Mouse (Mus musculus) adrenal gland, postnatal 10 days (tissue): Measurements from ENCODE around the gene R3hdm4. TPM values are rescaled to one million over a fixed set of nuclear protein-coding genes. Genes with fewer than 3 reads are reported as not detected.
"Not testable (repeated sequence)": the region's sequence is repeated elsewhere in the genome, so short reads cannot be mapped to it uniquely, and the experiment has no call there.

Experiments used
- DNase-seq: peaks from one replicate; pipeline ENCODE4 v3.0.0; 2021; ENCODE audit warnings: mixed read lengths
- total RNA-seq, 2 experiments: library from RNA; stranded (reverse); gene quantifications; 2 replicates each; pipeline ENCODE4 v1.2.3; 2021

R3hdm4 gene
- total RNA-seq, 2 experiments from 2014 or later = 78.9 to 93.6 TPM

GRCm38 (mm10) chr10:79897316-79898245 lies 23.4 kb downstream of the R3hdm4 start:
- DNase-seq = peak; percentile 38

DNA sequence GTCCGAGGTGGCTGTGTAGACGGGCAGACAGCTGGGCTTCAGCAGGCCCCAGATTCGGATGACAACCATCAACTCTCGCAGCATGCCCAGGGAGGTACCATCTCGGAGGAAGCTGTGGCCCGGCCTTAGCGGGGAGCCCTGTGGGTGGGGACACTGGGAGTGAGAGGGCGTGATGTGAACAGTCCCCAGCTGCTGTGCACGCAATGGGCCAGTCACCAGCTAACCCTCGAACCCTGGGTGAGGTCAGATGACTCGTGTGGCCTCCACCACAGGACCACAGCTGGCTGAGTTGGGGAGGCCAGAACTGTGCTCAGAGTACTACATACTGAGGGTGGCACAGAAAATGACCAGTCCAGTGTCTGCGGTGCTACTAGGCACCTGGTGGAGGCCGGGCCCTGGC lies 24.2 kb downstream of the R3hdm4 start:
- DNase-seq = peak; percentile 22

DNA sequence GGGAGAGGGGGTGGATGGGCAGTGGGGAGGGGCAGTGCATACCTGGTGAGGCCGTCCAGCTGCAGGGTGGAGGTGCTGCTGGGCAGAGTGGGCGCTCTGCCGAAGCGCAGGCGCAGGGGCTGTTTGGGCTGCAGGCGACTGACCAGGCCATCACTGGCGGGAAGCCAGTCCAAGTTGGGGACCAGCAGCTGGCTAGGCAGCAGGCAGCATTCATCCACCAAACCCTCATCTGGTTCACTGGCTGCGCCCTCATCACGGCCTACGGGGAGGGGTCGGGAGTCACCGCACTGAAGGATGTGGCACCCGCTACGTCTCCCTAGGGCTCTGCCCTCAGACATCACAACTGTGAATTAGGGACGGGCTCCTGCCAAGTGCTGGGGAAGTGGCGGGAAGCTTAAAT lies 24.7 kb downstream of the R3hdm4 start:
- peak; percentile 13 for DNase-seq

- peak; percentile 88 for DNase-seq
Measured at GRCm38 (mm10) chr10:79892451-79893118, 28.4 kb downstream of the R3hdm4 start.

DNA sequence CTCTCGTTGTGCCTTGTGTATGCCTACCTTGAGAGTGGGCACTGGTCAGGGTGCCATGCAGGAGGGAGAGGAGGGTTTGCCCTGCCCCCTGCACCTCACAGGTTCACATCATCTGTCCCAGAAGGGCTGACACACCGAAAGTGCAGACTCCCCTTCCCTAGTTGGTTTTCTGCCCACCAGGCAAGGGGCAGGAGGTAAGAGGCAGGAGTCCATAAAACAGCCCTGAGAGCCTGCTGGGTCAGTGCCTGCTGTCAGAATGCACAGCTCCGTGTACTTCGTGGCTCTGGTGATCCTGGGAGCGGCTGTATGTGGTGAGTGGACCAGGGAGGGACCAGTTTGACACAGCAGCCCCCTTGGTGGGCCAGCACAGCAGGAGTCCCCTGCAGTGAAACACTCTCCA lies 30.3 kb downstream of the R3hdm4 start, which contains the start of gene Cfd:
TSS of gene Cfd (plus strand) at position 184 of the 400 bp plus-strand sequence.
- peak; percentile 55 for DNase-seq

DNA sequence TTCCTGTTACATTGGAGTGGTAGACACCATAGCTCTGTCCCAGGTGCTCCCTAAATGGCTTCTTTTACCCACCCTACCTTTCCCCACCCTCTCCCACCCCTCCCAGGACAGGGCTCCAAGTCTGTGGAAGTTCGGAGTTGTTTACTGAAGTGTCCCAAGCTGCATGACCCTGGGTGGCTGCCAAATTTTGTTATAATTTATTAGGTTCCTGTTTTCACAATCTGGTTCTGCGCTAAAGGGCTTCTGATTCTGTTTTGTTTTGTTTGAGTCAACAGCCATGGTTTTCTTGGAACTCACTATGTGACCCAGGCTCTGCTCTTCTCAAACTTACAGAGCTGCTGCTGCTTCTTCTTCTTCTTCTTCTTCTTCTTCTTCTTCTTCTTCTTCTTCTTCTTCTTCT lies 31.6 kb downstream of the R3hdm4 start:
- DNase-seq = peak; percentile 72

- no peak for DNase-seq
Measured at GRCm38 (mm10) chr10:79886611-79887010, 34.4 kb downstream of the R3hdm4 start.

DNA sequence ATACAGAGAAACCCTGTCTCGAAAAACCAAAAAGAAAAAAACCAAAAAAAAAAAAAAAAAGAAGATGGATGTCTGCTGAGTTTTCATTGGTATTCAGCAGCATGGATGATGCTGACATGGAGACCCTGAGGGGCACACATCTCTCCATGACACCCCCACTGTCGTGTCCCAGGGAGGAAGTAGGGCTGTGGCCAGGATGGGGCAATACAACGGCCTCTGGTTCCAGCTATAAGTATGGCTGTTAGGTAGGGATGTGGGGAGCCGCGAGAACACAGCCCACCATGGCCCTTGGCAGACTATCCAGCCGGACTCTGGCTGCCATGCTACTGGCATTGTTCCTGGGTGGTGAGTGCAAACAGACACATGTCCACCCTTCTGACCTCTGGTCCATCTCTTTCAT lies 35.0 kb downstream of the R3hdm4 start, which contains the start of gene Elane:
TSS of gene Elane (plus strand) at position 194 of the 400 bp plus-strand sequence.
- no peak for DNase-seq

DNA sequence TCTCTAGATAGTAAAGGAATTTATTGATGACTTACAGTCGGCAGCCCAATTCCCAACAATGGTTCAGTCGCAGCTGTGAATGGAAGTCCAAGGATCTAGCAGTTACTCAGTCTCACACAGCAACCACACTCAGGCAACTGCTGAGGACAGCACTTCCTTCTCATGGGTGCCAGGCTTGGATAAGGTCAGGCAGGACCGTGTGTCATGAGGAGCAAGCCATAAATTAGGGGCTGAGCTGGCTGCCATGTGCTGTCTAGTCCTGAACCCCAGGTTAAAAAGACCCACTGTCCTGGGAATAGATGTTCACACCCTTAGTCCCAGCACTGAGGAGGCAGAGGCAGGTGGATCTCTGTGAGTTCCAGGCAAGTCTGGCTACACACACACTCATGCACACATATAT lies 36.1 kb downstream of the R3hdm4 start:
- DNase-seq = not testable (repeated sequence)

- DNase-seq = peak; percentile 91
Measured at GRCm38 (mm10) chr10:79884446-79884845, 36.6 kb downstream of the R3hdm4 start.

- DNase-seq = peak; percentile 88
Measured at GRCm38 (mm10) chr10:79883297-79884084, 37.5 kb downstream of the R3hdm4 start.

- peak; percentile 33 for DNase-seq
Measured at GRCm38 (mm10) chr10:79881981-79882380, 39.0 kb downstream of the R3hdm4 start.

DNA sequence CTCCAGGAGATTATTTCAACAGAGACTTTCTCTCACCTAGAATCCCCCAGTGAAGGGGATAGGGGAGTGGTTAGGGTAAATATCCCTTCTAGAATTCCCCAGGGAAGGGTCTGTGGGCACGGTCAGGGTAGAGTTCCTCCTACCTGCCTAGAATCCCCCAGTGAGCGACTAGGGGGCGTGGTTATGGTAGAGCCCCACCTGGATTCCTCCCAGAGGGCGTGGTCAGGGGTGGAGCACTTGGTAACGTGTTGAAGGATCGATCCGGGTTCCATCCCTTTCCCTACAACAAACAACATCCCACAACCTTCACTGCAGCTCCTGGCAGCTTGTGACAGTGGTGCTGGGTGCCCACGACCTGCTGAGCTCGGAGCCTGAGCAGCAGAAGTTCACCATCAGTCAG lies 40.3 kb downstream of the R3hdm4 start:
- no peak for DNase-seq

GRCm38 (mm10) chr10:79879527-79879926 lies 41.5 kb downstream of the R3hdm4 start:
- DNase-seq = no peak

- DNase-seq = no peak
Measured at GRCm38 (mm10) chr10:79877757-79878156, 43.3 kb downstream of the R3hdm4 start.

- DNase-seq = no peak
Measured at GRCm38 (mm10) chr10:79877174-79877573, 43.8 kb downstream of the R3hdm4 start.

- DNase-seq = no peak
Measured at GRCm38 (mm10) chr10:79874290-79874862, 46.6 kb downstream of the R3hdm4 start, which contains the start of the genes Prtn3 and Plppr3. Gene Prtn3, plus strand, starts transcription at chr10:79874476. Gene Plppr3, minus strand, starts transcription at chr10:79874634.

DNA sequence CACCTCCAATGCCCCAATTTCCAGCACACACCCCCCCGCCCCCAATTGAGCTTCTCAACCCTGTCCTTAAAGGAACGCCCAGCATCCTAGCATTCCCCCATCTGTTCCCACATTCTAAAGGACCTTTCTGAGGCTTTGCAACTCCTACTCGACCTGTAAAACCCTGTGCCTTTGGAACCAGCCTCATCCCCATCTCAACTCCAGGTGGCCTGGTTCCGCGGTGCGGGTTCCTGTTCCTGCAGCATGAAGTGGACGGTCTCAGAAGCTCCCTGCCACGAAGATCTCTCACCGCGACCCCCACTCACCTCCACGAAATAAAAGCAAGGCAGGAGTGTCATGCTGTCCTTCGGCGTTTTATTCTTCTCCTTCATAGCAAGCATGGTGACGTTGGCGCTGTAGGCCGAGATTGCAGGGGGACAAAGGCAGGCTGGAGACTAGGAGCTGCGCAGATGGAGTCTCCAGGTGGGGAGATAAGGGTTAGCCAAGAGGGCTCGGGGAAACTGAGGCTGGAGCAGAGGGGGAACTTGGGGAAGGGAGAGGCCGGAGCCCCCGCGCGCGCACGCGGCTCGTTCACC lies 47.2 kb downstream of the R3hdm4 start:
- DNase-seq = no peak

GRCm38 (mm10) chr10:79873313-79873712 lies 47.7 kb downstream of the R3hdm4 start:
- no peak for DNase-seq

GRCm38 (mm10) chr10:79872862-79873261 lies 48.1 kb downstream of the R3hdm4 start:
- DNase-seq = no peak

GRCm38 (mm10) chr10:79871845-79872244 lies 49.2 kb downstream of the R3hdm4 start:
- no peak for DNase-seq
